Mouse (Mus musculus) heart, embryonic 11.5 days (tissue): ENCODE results near the gene Trim65. TPM values are rescaled to one million over a fixed set of nuclear protein-coding genes. Genes with fewer than 3 reads are reported as not detected.
"Not testable (repeated sequence)": the region's sequence is repeated elsewhere in the genome, so short reads cannot be mapped to it uniquely, and the experiment has no call there.

Source experiments
- ATAC-seq: fragments of 200-750 bp; cut with Nextera tagmentation; replicated peaks from 2 replicates; pipeline ENCODE4 v1.8.0; 2017; ENCODE audit warnings: moderate library complexity; ENCODE audit not compliant: insufficient number of reproducible peaks, low FRiP score, low TSS enrichment
- H3K27ac ChIP-seq: fragments of 300-500 bp; sonication (generic); 2 replicates; pipeline ENCODE4 v1.5.1; 2014; ENCODE audit warnings: mild to moderate bottlenecking, low read depth, low read length
- H3K27me3 ChIP-seq: fragments of 300-500 bp; sonication (generic); 2 replicates; pipeline ENCODE4 v1.6.1; 2014; ENCODE audit warnings: mild to moderate bottlenecking, low read length, mixed read lengths; ENCODE audit not compliant: control insufficient read depth, insufficient read depth
- H3K36me3 ChIP-seq: fragments of 300-500 bp; sonication (generic); 2 replicates; pipeline ENCODE4 v1.6.1; 2014; ENCODE audit warnings: mild to moderate bottlenecking, low read length, moderate library complexity, mixed read lengths; ENCODE audit not compliant: control insufficient read depth, insufficient read depth
- H3K4me1 ChIP-seq: fragments of 300-500 bp; sonication (generic); 2 replicates; pipeline ENCODE4 v1.6.1; 2014; ENCODE audit warnings: low read length; ENCODE audit not compliant: control insufficient read depth, insufficient read depth
- H3K4me2 ChIP-seq: fragments of 300-500 bp; sonication (generic); 2 replicates; pipeline ENCODE4 v1.6.1; 2014; ENCODE audit warnings: mild to moderate bottlenecking, moderate library complexity
- H3K4me3 ChIP-seq: fragments of 300-500 bp; sonication (generic); 2 replicates; pipeline ENCODE4 v1.5.1; 2014; ENCODE audit warnings: low read depth, low read length
- H3K9ac ChIP-seq: fragments of 300-500 bp; sonication (generic); 2 replicates; pipeline ENCODE4 v1.6.1; 2014; ENCODE audit warnings: mild to moderate bottlenecking, low read depth, low read length, moderate library complexity
- H3K9me3 ChIP-seq: fragments of 300-500 bp; sonication (generic); replicated peaks from 2 replicates; pipeline ENCODE4 v1.6.1; 2016; ENCODE audit warnings: low read length; ENCODE audit not compliant: control insufficient read depth
- WGBS: fragments of 180-500 bp; shearing (Covaris S2); extraction: QIAGEN DNeasy Blood & Tissue Kit; methylation state at CpG from one replicate; pipeline ENCODE4 v1.1.7; 2014; ENCODE audit not compliant: insufficient replicate concordance; 5-methylcytosine and 5-hydroxymethylcytosine counted together
- polyA plus RNA-seq: library from polyadenylated mRNA; unstranded; fragments of >200 nt; fragmentation: Nextera tagmentation; extraction: Ambion mirVana; gene quantifications from 2 replicates; pipeline ENCODE4 v1.2.1, GENCODE M21; 2014

Trim65 gene
- polyA plus RNA-seq, 1 experiment from 2014 or later: 4.5 TPM

GRCm38 (mm10) chr11:116095573-116095972 is 35.4 kb downstream of the Trim65 start:
- Histone ChIP-seq H3K4me2 (no peak overlapping the region), H3K27ac (no peak overlapping the region), H3K9ac (no peak overlapping the region), H3K4me1 (peaks cover 21% of the 10 kb centered on the region), H3K27me3 (no peaks in the 10 kb centered on the region), H3K36me3 (no peaks in the 10 kb centered on the region), H3K4me3 (no peak overlapping the region), H3K9me3 (no peaks in the 10 kb centered on the region)
- ATAC-seq: no peak
- 51% methylated on average over 3 of the region's 3 CpGs for WGBS

- 0 out of 2 replicates have a peak, but pooled peaks have one; percentile 19 for ATAC-seq
- Histone ChIP-seq H3K36me3 (no peaks in the 10 kb centered on the region), H3K27me3 (no peaks in the 10 kb centered on the region), H3K4me2 (peak overlapping the region; percentile 33), H3K4me3 (no peak overlapping the region), H3K9ac (no peak overlapping the region), H3K9me3 (no peaks in the 10 kb centered on the region), H3K4me1 (peaks cover 6% of the 10 kb centered on the region; the same call in 1 of the 2 replicates), H3K27ac (peak overlapping the region; percentile 73)
- WGBS: 30% methylated on average over 16 of the region's 16 CpGs
These were observed 37.0 kb downstream of the Trim65 start for GRCm38 (mm10) chr11:116093771-116094565.

GRCm38 (mm10) chr11:116092959-116093358 is 38.0 kb downstream of the Trim65 start:
- not testable (repeated sequence) for ATAC-seq, H3K36me3 ChIP-seq

GRCm38 (mm10) chr11:116091591-116091990 is 39.3 kb downstream of the Trim65 start:
- 79% methylated on average over 6 of the region's 6 CpGs for WGBS
- H3K36me3 ChIP-seq: no peaks in the 10 kb centered on the region
- no peak overlapping the region for H3K27ac ChIP-seq
- no peaks in the 10 kb centered on the region for H3K4me1 ChIP-seq
- no peak overlapping the region for H3K4me2 ChIP-seq
- H3K27me3 ChIP-seq: no peaks in the 10 kb centered on the region
- no peak overlapping the region for H3K9ac ChIP-seq
- H3K4me3 ChIP-seq: no peak overlapping the region
- no peak for ATAC-seq
- no peaks in the 10 kb centered on the region for H3K9me3 ChIP-seq

More at GRCm38 (mm10) chr11:116092959-116093358, 38.0 kb downstream of the Trim65 start:
- 87% methylated on average over 6 of the region's 6 CpGs for WGBS
- not testable (repeated sequence) for H3K4me3 ChIP-seq, H3K27me3 ChIP-seq, H3K9ac ChIP-seq, H3K4me1 ChIP-seq, H3K9me3 ChIP-seq, H3K4me2 ChIP-seq
- peak overlapping the region; percentile 73 for H3K27ac ChIP-seq

- H3K27ac ChIP-seq: no peak overlapping the region
- H3K9ac ChIP-seq: no peak overlapping the region
- no peaks in the 10 kb centered on the region for H3K27me3 ChIP-seq
- no peak for ATAC-seq
- peaks cover 7% of the 10 kb centered on the region; the same call in 1 of the 2 replicates for H3K4me1 ChIP-seq
- H3K36me3 ChIP-seq: no peaks in the 10 kb centered on the region
- no peak overlapping the region for H3K4me2 ChIP-seq
- no peak overlapping the region for H3K4me3 ChIP-seq
- H3K9me3 ChIP-seq: no peaks in the 10 kb centered on the region
- WGBS: 82% methylated on average over 6 of the region's 6 CpGs
These were observed 41.4 kb downstream of the Trim65 start for GRCm38 (mm10) chr11:116089545-116089944.

GRCm38 (mm10) chr11:116088741-116089394 is 42.1 kb downstream of the Trim65 start:
- ATAC-seq: no peak
- no peak overlapping the region; the same call in 1 of the 2 replicates for H3K27ac ChIP-seq

GRCm38 (mm10) chr11:116088188-116088587 is 42.7 kb downstream of the Trim65 start:
- Histone ChIP-seq H3K9ac (no peak overlapping the region), H3K27me3 (no peaks in the 10 kb centered on the region), H3K36me3 (peaks cover 7% of the 10 kb centered on the region), H3K4me3 (no peak overlapping the region), H3K9me3 (no peaks in the 10 kb centered on the region), H3K4me2 (peak overlapping the region; percentile 66), H3K4me1 (peaks cover 7% of the 10 kb centered on the region; the same call in 1 of the 2 replicates), H3K27ac (peak overlapping the region; percentile 57)
- no peak for ATAC-seq
- WGBS: 78% methylated on average over 8 of the region's 8 CpGs

More at GRCm38 (mm10) chr11:116088741-116089394, 42.1 kb downstream of the Trim65 start:
- Histone ChIP-seq H3K9ac (no peak overlapping the region), H3K9me3 (no peaks in the 10 kb centered on the region), H3K4me1 (peaks cover 7% of the 10 kb centered on the region; the same call in 1 of the 2 replicates), H3K4me2 (no peak overlapping the region), H3K36me3 (0 out of 2 replicates have a peak, but pooled peaks cover under 1% of the 10 kb centered on the region), H3K4me3 (no peak overlapping the region), H3K27me3 (no peaks in the 10 kb centered on the region)
- 55% methylated on average over 11 of the region's 11 CpGs for WGBS

- H3K4me1 ChIP-seq: peaks cover 7% of the 10 kb centered on the region; the same call in 1 of the 2 replicates
- 3% methylated on average over 31 of the region's 31 CpGs for WGBS
- no peaks in the 10 kb centered on the region for H3K9me3 ChIP-seq
- peaks cover 12% of the 10 kb centered on the region for H3K36me3 ChIP-seq
- peak; percentile 76 for ATAC-seq
- peak overlapping the region; percentile 66 for H3K4me2 ChIP-seq
- no peaks in the 10 kb centered on the region for H3K27me3 ChIP-seq
- peak overlapping the region; percentile 47 for H3K4me3 ChIP-seq
- H3K9ac ChIP-seq: peak overlapping the region; percentile 60
- peak overlapping the region; percentile 57 for H3K27ac ChIP-seq
These were observed 43.5 kb downstream of the Trim65 start for GRCm38 (mm10) chr11:116087194-116088130.
